In genomic region chr10:63421739-63422735, GRCm38 (mm10) we compare ENCODE assay signal across 10 mouse cellular contexts. TPM values are rescaled to one million over a fixed set of nuclear protein-coding genes. Genes with fewer than 3 reads are reported as not detected.
A peak's percentile ranks its signal among the peaks of the same experiment; 100 is the strongest.
DNase-seq lines count a peak whose midpoint lies in the region; ATAC-seq and TF ChIP-seq lines count a peak whose summit lies in the region.
"Had no signal": no experiment of that assay in that cellular context is flagged by ENCODE, and none has a peak within 500 bp of the region (broad histone marks: within the 10 kb centered on the region; RNA-seq: fewer than 3 reads in every experiment).

Gene Gm7075, minus strand, starts transcription at chr10:63421789.

- H3K27me3 ChIP-seq in limb, embryonic 11.5 days (ENCODE audit: control insufficient read depth, insufficient read depth, low read length): no peaks in the 10 kb centered on the region

- DNase-seq in heart, adult 18-20 months: peak; percentile 11 to 63
- no peak for DNase-seq in heart, postnatal 25 days (ENCODE audit: low spot score)
- peak; percentile 53 for DNase-seq in right cerebral cortex, postnatal 4 days
- no peak for DNase-seq in right cerebral cortex, adult 18-20 months
- peak; percentile 75 for DNase-seq in limb, embryonic 11.5 days (ENCODE audit: low spot score)
- DNase-seq in retina, postnatal 1 day: peak; percentile 44

- H3K4me2 ChIP-seq in limb, embryonic 11.5 days (ENCODE audit: low read depth, severe bottlenecking): no peak within 1 kb of the TSS

- no peak within 1 kb of the TSS for H3K4me3 ChIP-seq in cortical plate, adult 2 months (ENCODE audit: insufficient read depth, low read length)
- no peak within 1 kb of the TSS for H3K4me3 ChIP-seq in limb, embryonic 11.5 days (ENCODE audit: low read depth, low read length)

- WGBS in limb, embryonic 11.5 days: 85% methylated on average over 18 of the region's 18 CpGs

- no peaks in the 10 kb centered on the region for H3K36me3 ChIP-seq in limb, embryonic 11.5 days (ENCODE audit: control insufficient read depth, insufficient read depth, low read length)

- intact Hi-C loops in heart, postnatal 25 days (cut with DNase I): loop anchor here (5.0 kb wide), 1 partner anchor 150 kb away; no protein-coding TSS in a partner anchor

- TF ChIP-seq POLR2A in cortical plate, adult 2 months (IDR thresholded peaks at IDR 0.05; ENCODE audit: extremely low read depth, insufficient read depth, low read length): no peak

- H3K4me1 ChIP-seq in cortical plate, adult 2 months (ENCODE audit: control insufficient read depth, insufficient read depth, low read length): no peaks in the 10 kb centered on the region
- H3K4me1 ChIP-seq in limb, embryonic 11.5 days (ENCODE audit: control insufficient read depth, insufficient read depth, low read length): no peaks in the 10 kb centered on the region

- no peak for ATAC-seq in limb, embryonic 11.5 days (ENCODE audit: insufficient number of reproducible peaks, low FRiP score, low TSS enrichment, low read depth)
- ATAC-seq in frontal cortex, adult (ENCODE audit: low TSS enrichment): no peak

- H3K9me3 ChIP-seq in limb, embryonic 11.5 days (ENCODE audit: control insufficient read depth, low read length): no peaks in the 10 kb centered on the region

- TF ChIP-seq CTCF in cortical plate, adult 2 months (IDR thresholded peaks at IDR 0.05; ENCODE audit: extremely low read depth, insufficient read depth, low read length): peak; percentile 43

- no peak within 1 kb of the TSS for H3K9ac ChIP-seq in limb, embryonic 11.5 days (ENCODE audit: low read length)

- H3K27ac ChIP-seq in cortical plate, adult 2 months (ENCODE audit: insufficient read depth, low read length): no peak within 1 kb of the TSS
- H3K27ac ChIP-seq in limb, embryonic 11.5 days (replicated peaks; ENCODE audit: low read depth, low read length): no peak within 1 kb of the TSS

RNA-seq across cellular contexts. Expression of gene Gm7075, which starts in this region (rescaled TPM):
- total RNA-seq in heart, adult 18-20 months (2021): not detected
- not detected for total RNA-seq in heart, postnatal 25 days (2021)
- 0.36 TPM in 1 of 2 replicates, not detected in the other for polyA plus RNA-seq in cortical plate, adult 2 months (2012; rRNA removed)
- not detected in 2 replicates for polyA plus RNA-seq in limb, embryonic 11.5 days (2014; fragmentation: Nextera tagmentation; extraction: Ambion mirVana)
- polyA plus RNA-seq: embryonic facial prominence, embryonic 14.5 days; lung, embryonic 16.5 days had no signal

Comparison
In these comparisons a context has a peak if more than half of its experiments do, and no peak if none do; other contexts are left out.
1. DNase-seq: peak in right cerebral cortex, postnatal 4 days (single experiment) and retina, postnatal 1 day (single experiment); none in heart, postnatal 25 days (single experiment) and right cerebral cortex, adult 18-20 months (single experiment).
2. Peak in DNase-seq in heart, adult 18-20 months; RNA of the gene not detected or under 1 TPM.
3. Peak in DNase-seq in limb, embryonic 11.5 days; RNA of the gene not detected or under 1 TPM.